Mouse (Mus musculus) thymus, postnatal 10 days (tissue): Measurements from ENCODE around the gene Lefty2.
"Not testable (repeated sequence)": the region's sequence is repeated elsewhere in the genome, so short reads cannot be mapped to it uniquely, and the experiment has no call there.

Experiments
- DNase-seq, 2 experiments: peaks; one replicate each; pipeline ENCODE4 v3.0.0; 2021; ENCODE audit warnings: low spot score in 2 of 2

The Lefty2 gene

DNA sequence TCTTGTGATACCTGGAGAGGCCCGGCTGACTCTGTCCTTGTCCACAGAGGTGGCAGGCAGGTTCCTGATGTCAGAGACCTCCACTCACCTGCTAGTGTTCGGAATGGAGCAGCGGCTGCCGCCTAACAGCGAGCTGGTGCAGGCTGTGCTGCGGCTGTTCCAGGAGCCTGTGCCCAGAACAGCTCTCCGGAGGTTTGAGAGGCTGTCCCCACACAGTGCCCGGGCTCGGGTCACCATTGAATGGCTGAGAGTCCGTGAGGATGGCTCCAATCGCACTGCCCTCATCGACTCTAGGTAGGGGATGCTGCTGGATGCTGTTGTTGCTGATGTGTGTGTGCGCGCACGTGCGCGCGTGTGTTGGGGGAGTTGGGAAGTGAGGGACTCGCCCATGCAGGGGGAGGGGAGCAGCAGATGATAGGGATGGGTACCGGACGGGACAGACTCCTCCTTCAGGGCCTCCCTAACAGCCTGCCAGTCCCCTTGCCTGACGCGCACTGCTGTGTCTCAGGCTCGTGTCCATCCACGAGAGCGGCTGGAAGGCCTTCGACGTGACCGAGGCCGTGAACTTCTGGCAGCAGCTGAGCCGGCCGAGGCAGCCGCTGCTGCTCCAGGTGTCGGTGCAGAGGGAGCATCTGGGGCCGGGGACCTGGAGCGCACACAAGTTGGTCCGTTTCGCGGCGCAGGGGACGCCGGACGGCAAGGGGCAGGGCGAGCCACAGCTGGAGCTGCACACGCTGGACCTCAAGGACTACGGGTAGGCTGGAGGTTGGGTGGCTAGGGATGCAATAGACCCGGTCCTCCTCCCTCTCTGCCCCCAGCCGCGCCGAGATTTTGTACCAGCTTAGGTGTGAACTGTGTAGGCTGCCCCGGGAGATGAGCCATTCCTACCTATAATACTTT, 1.4 kb downstream of the Lefty2 start:
- DNase-seq, result not testable (repeated sequence)

DNA sequence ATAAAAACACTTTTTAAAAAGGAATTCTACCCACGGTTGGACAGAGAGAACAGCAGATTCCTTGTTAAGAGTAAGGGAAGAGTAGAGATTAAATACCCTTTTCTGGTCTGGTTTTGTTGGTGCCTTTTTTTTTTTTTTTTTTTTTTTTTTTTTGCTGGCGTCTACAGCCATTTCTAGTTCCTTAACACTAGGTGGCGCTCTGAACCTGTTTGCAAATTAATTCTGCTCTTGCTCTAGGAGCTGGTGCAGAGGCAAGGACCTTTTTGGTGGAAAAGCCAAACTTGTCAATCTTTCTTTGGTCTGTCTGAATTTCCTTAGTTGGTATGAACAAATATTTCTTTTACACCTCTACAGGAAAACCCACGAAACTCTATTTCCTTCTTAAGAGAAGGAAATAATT, 8.2 kb downstream of the Lefty2 start:
- DNase-seq, result peak in 1 of 2 experiments; percentile 72

DNA sequence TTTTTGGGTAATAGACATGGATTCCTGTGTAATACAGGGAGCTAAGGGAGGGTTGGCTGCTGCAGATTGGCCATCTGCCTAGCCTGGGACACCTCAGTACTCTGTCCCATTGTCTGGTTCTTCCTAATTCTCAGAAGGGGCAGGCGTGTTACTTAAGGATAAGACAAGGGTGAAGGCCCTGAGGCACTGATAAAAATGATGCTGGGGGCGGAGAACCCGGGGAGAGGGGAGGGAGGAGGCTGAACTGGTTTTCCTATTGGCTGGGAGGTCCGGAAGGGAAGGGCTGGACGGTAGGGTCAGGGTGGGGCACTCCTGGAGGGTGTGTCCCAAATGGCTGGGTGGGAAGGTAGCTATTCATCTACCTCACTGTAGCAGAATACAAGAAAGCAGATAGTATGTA, 10.0 kb downstream of the Lefty2 start:
- DNase-seq, result no peak

DNA sequence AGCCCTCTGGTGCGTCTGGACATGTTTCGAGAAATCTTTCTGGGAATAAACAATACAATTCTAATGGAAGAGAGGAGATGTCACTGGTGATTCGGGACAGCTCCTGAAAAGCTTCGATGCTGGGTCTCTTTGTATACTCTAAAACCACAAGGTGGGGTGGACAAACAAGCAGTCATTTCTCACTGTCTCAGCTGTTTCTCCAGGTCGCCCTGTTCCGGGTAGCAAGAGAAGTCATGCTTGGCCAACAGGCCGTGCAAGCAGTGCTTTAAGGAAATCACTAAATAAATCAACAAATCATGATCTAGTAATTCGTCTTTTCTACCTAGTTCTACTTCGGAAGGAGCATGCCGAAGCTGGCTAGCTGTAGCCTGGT, 10.7 kb downstream of the Lefty2 start:
- DNase-seq, result no peak

DNA sequence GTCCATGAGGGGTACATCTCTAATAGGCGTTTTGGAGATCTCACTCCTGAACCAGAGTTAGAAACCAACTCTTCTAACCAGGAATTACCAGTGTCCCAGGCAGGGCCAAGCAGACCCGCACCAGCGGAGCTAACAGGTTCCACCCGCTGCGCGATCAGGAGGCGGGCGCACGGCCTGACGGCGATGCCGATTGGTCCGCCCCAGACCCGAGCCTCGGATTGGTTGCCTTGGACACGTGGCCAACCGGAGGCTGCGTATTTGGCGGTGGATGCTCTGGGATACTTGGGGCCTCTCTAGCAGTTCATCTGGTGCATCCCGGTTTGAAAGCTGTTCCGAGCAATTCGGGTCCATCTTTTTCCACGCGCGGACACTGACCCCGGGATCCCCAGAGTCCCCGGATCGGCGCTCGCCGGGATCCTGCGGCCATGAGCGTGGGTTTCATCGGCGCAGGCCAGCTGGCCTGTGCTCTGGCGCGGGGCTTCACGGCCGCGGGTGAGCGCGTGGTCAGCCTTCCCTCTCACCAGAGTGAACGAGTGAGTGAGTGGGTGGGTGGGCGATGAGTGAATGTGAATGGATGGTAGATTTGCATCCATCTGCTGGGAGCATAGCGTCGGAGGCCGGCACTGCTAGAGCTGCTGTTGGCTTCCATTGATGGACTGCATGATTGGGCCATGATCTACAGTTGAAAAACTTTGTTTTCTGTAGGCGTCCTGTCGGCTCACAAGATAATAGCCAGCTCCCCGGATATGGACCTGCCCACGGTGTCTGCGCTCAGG, 11.3 kb downstream of the Lefty2 start, which contains the start of gene Pycr2:
Gene Pycr2, plus strand, starts transcription at position 255 of the 776 bp plus-strand sequence.
- DNase-seq, result peak; percentile 92 to 93

DNA sequence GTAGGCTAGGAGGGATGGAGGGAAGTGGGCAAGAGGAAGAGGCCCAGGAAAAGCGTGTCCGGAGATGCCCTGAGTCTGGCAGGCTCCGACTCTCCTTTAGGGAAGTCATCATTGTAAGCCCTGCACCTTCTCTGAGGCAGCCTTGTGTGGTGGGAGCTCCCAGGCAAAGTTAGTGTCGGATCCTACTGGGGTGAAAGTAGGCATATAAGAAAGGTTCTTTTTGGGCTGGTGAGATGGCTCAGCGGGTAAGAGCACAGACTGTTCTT, 11.8 kb downstream of the Lefty2 start:
- DNase-seq, result no peak

DNA sequence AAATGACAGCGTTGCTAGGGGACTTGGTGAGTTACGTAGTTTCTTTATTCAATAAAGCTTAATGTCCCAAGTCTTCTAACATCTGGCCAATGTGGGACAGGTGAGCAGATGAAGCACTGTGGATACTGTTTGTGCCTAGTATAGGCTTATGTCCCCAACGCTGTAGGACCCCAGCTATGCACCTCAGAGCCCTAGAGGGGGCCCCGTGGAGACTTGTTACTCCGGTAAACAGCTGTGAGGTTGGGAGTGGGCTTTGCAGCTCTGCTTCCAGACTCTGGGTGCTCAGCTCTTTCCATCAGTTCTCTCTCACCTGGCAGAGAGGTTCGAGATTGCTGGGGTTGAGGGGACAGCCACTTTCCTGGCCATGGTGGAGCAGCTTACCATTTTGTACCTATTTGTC, 12.4 kb downstream of the Lefty2 start:
- no peak for DNase-seq

DNA sequence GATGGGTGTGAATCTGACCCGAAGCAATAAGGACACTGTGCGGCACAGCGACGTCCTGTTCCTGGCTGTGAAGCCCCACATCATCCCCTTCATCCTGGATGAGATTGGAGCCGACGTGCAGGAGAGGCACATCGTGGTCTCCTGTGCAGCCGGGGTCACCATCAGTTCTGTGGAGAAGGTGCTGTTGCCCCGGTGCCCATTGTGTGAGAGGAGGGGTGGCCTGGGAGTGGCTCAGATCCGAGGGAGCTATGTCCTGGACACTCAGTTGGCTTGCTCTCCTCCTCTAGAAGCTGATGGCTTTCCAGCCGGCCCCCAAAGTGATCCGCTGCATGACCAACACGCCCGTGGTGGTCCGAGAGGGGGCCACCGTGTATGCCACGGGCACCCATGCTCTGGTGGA, 13.0 kb downstream of the Lefty2 start:
- DNase-seq, result no peak

DNA sequence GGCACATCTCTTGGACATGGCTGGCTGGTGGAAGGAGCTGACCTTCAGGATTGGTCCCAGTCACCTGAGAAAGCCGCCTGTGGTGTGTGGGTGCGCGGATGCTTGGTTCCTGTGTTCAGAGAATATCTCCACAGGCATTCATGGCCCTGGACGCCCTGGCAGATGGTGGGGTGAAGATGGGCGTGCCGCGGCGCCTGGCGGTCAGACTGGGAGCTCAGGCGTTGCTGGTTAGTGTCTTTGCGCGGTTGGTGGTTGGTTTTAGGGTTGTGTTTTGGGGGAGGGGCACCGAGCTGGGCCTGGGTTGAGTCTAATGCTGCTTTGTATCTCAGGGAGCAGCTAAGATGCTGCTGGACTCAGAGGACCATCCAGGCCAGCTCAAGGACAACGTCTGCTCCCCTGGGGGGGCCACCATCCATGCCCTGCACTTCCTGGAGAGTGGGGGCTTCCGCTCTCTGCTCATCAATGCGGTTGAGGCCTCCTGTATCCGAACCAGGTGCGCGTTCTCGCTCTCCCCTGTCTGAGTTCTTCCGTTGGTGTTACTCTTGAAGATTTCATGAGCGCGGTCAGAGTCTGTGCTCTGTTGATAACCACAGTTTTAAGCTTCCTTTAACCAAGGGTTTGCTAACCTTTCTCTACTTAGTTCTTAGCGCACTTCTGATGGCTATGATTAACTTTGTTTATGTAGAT, 13.7 kb downstream of the Lefty2 start:
- peak in 1 of 2 experiments; percentile 53 for DNase-seq

DNA sequence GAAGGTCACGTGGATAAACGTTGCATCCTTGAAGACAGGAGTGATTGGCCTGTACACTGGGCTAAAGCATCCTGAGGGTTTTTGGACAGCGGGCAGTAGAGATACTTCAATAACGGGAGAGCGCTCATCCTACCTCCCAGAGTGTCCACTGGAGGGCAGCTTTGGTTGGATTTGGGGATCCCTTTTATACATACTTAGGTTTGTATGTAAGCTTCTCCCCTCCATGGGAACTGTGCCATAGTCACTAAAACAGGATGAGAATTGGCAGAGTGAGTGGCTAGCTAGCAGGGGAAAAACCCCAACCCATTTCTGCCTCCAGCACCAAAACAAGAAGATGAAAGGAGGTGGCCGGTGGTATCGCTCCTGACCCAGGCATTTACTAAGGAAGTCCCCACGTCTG, 18.2 kb downstream of the Lefty2 start:
- no peak for DNase-seq

DNA sequence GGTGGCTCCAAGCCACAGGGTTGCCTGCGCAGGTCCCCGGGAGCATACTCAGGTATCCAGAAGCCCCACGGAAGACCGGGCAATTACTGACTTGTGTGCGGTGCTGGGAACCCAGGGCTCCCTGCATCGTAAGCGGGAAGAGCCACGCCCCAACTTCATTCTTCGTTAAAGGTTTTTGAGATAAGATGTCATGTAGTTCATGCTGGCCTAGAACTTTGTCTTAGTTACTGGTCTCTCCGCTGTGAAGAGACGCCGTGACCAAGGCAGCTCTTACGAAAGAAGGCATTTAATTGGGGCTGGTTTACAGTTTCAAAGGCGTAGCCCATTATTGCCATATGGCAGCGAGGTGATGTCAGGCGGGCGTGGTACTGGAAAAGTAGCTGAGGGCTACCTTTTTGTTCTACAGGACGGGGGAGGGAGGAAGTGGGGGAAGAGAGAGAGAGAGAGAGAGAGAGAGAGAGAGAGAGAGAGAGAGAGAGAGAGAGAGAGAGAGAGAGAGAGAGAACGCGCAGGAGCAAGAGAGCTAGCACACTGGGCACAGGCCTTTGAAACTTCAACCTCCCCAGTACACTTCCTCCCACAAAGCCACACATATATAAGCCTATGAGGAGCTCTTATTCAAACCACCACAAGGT, 18.9 kb downstream of the Lefty2 start:
- DNase-seq, result no peak

DNA sequence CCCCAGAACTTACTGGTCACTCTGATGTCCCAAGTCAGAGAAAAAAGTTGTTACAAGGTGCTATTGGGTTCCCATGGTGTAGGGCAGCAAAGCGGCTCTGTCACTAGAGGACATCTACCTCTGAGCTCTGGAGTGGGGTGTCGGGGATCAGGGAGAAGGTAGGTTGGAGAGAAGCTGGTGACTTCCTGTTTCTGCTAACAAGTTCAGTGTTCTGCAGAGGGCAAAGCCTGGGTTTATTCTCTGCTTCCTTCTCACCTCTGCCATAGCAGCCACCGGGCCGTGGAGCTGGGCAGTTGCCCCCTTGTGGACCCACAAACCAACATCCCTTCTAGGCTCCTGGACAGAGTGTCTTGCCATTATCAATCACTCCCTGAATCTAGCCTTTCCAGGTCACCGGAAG, 19.9 kb downstream of the Lefty2 start:
- DNase-seq, result no peak

DNA sequence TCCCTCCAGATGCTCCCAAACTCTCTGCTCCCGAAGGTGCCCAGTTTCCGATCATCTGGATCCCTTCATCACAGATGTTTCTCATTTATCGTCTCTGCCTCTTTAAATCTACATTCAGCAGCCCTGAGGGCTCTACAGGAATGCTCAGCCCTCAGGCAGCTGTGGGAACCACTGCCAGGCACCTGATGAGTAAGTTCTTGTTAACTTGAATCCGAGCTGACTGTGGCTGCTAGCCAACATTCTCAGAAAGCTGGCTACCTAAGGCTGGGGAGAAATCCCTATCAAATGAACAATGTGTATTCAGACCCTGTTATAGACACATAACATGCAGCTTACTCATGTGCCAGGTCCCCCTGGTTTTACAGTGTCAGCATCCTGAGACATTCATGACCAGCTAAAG, 20.9 kb downstream of the Lefty2 start:
- no peak for DNase-seq

DNA sequence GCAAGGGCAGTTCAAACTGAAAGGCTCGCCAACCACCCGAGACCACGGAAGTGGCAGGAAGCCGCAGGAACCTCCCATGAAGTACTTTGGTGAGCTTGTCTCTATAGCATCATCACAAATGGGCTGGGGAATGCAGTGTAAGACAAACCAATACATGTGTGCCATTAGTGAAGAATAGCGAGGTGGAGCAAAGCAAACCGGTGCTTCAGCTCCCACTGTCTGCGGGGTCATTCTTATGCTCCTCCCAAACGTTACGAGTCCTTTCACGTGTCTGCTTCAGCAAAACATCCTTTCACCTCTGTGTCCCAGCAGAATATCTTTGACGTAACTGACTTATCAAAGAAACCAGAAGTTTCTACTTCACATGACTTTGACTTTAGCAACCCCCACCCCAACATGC, 23.5 kb downstream of the Lefty2 start:
- DNase-seq, result no peak

DNA sequence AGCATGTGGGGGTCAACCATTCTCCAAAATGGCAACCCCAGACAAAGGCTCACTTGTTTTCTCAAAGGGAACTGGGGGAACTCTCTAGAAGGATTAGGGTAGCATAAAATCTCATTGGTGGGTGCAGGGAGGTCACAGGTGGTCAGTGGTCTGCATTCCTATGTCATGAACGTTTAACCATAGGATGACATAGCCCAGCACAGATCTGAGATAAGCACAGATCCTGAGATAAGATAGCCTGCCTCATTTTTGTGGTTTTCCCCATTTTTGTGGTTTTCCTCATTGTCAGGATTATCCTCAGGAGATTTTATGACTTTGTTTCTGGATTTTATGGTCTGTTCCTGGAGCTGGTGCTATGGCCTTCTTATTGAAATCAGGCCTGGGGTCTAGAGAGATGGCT, 24.1 kb downstream of the Lefty2 start:
- no peak for DNase-seq

DNA sequence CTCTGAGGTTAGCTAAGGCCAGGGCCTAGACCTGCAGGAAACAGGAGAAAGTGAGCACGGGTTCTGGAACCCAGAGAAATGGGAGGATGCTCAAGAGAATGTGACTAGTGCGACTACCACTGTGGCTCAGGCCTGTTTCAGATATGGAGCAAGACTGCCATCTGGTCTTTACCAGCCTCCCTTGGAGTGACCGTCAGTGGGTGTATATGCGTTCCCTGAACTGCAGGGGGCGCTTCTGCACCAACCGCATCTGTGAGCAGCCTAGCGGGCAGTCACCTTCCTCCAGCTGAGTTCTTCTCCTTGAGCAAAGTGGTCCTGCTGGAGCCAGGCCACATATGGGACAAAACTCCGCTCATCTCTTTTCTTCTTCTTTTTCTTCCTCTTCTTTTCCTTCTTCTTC, 26.8 kb downstream of the Lefty2 start:
- DNase-seq, result no peak

DNA sequence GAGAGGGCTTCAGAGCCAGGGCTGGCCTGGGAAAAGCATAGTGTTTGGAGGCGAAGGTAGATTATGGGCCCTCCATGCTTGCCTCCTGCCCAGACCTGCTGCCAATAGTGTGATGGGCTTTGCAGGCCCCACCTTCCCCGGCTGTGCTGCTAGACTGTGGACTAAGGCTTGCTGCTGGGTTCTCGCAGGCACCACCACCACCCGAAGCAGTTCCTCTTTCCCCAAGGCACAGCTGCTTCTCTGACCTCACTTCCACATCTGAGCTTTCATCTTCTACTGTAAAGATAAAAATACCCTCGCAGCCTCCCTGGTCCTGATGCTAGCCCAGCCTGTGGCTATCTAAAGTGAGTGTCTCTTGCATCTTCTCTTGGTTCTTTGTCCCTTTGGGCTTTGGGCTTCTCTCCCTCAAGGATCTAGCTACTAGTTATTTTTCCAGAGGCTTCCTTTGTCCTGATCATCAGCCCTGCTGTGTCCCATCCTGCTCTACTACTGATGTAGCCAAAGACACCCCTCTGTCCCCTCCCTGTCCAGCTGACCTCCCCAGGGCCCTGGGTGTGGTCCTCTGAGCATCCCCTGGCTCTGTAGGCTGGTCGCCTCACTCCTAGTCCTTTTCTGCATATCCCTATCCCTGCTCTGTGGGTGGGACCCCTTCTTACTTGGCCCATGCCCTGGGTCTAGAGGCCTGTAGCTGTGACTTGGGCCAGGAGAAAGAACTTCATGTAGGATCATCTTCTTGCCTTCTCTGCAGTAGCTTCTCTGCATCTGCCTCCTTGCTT, 29.6 kb downstream of the Lefty2 start:
- no peak for DNase-seq

DNA sequence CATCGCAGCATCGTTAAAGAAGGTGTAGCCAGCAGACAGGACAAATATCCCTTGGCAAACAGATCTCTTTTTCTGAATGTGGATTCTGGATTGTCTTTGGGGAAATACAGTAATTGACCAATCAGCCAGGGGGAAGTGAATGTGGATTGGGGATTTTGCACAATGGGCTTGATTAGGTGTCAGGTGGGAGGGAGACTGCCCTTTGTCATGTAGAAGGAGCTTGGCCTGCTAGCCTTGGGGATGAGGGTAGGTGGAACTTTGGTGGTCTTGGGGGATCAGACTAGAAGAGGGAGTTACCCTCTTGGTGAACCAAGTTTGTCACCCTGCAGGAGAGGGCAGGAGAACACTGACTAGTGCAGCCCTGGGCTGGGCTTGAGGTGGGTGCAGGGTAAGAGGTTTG, 31.8 kb downstream of the Lefty2 start:
- no peak for DNase-seq

DNA sequence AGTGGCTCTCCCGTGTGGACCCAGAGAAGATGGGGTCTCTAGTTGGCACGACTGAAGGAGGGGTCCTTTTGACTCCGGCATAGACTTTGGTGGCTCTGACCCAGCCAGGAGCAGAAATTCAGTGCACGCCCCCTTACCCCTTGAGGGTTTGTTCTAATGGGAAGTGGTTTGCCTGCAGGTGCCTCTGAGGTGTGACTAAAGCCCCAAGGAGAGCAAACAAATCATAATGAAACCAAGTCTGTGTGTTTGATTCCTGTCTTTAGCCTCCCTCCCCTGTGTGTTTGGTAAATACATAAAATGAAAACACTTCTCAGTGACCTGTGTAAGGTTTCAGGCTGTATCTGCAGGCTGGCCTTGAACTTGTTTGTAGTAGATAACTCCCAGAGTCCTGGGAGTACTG, 33.4 kb downstream of the Lefty2 start:
- DNase-seq, result no peak

DNA sequence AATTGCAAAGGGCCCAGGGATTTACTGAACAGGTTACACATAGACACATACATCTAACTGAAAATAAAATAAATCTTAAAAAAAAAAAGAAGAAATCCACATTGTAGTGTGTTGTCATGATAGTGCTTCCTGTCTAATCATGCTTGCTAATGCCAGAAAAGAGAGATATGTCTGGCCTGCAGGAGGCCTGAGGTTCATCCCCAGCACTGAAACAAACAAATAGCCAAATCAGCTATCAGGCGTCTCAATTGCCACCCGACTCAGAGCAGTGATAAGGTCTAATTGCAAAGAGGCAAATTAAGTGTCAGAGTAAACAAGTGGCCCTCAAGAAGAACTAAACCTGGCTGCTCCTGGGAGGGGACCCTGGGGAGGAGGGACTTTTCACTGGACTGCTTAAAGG, 36.7 kb downstream of the Lefty2 start:
- no peak for DNase-seq

DNA sequence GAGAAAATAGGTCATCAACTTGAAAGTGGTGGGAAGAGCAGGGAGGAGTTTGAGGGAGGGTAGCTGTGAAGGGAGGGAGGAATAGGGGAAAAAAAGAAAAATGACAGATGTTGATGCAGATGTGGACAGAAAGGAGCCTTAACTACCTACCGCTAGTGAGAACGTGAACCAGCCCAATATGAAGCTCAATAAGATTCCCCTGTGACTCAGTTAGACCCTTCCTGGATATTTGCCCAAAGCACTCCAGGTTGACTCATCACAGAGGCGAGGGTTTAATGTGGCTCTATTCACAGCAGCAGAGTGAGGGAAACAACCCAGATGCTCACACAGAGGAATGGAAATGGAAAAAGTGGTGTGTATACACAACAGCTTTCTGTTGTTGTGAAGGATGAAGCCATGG, 38.2 kb downstream of the Lefty2 start:
- DNase-seq, result no peak

DNA sequence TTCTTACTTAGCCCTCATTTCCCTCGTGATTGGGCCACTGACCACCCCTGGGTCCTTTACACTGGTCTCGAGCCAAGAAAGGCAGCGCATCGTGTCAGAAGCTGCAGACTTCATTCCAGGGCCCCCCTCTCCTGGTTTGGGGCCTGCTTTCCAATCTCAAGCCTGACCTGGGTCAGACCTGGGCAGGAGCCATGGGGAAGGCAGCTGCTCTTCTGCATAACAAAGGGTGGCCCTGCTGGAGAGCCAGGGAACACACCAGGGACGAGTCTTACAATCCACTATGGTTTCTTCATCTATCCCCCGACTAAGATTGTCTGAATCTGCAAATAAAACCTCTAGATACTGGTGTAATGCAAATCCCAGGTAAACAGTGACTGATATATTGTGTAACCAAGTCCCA, 40.8 kb downstream of the Lefty2 start:
- no peak for DNase-seq
